Mouse (Mus musculus): ENCODE results near the gene Rhox4f. TPM values are rescaled to one million over a fixed set of nuclear protein-coding genes. Genes with fewer than 3 reads are reported as not detected.
"Not testable (repeated sequence)": the region's sequence is repeated elsewhere in the genome, so short reads cannot be mapped to it uniquely, and the experiment has no call there.

Rhox4f gene
- total RNA-seq (2021) = not detected
- long read RNA-seq, experiment 1 = 0 reads
- long read RNA-seq, experiment 2 = 0 reads

GRCm38 (mm10) chrX:37607604-37608003, at the start of gene Rhox4f:
Gene Rhox4f, minus strand, starts transcription at chrX:37607704.
- intact Hi-C loops (cut with DNase I; ENCODE audit: low total_unique reads); DNase-seq: not testable (repeated sequence)

- intact Hi-C loops (cut with DNase I; ENCODE audit: low total_unique reads); DNase-seq: not testable (repeated sequence)
Measured at GRCm38 (mm10) chrX:37651227-37651626, 43.7 kb upstream of the Rhox4f start, which contains the start of gene Rhox4g. Gene Rhox4g, minus strand, starts transcription at chrX:37651327.

GRCm38 (mm10) chrX:37643370-37643769, 35.9 kb upstream of the Rhox4f start, which contains the start of gene Rhox2g:
Gene Rhox2g, minus strand, starts transcription at chrX:37643470.
- DNase-seq; intact Hi-C loops (cut with DNase I; ENCODE audit: low total_unique reads): not testable (repeated sequence)

GRCm38 (mm10) chrX:37628512-37628911, 21.0 kb upstream of the Rhox4f start, which contains the start of gene Rhox3g:
Gene Rhox3g, minus strand, starts transcription at chrX:37628612.
- intact Hi-C loops (cut with DNase I; ENCODE audit: low total_unique reads); DNase-seq: not testable (repeated sequence)

GRCm38 (mm10) chrX:37580692-37581091, 26.8 kb downstream of the Rhox4f start, which contains the start of gene Rhox3f:
Gene Rhox3f, plus strand, starts transcription at chrX:37580992.
- intact Hi-C loops (cut with DNase I; ENCODE audit: low total_unique reads); DNase-seq: not testable (repeated sequence)

- DNase-seq; intact Hi-C loops (cut with DNase I; ENCODE audit: low total_unique reads): not testable (repeated sequence)
Measured at GRCm38 (mm10) chrX:37572638-37573037, 34.9 kb downstream of the Rhox4f start.

- DNase-seq; intact Hi-C loops (cut with DNase I; ENCODE audit: low total_unique reads): not testable (repeated sequence)
Measured at GRCm38 (mm10) chrX:37571105-37571504, 36.4 kb downstream of the Rhox4f start, which contains the start of gene Rhox2f. Gene Rhox2f, plus strand, starts transcription at chrX:37571405.

- intact Hi-C loops (cut with DNase I; ENCODE audit: low total_unique reads); DNase-seq: not testable (repeated sequence)
Measured at GRCm38 (mm10) chrX:37557112-37557511, 50.4 kb downstream of the Rhox4f start, which contains the start of gene Rhox4e. Gene Rhox4e, plus strand, starts transcription at chrX:37557412.

Other genes starting within 250 kb of the Rhox4f start
- gene Rhox3a2, start 227.7 kb downstream of the Rhox4f start, total RNA-seq (2021) = under 1 TPM in 1 of 2 experiments, not detected in 1; 0.35 TPM
- gene Rhox4a2, start 216.9 kb downstream of the Rhox4f start, total RNA-seq (2021) = not detected
- not detected for gene Rhox2b, start 195.6 kb downstream of the Rhox4f start, total RNA-seq (2021)
- not detected for gene Rhox4b, start 175.2 kb downstream of the Rhox4f start, total RNA-seq (2021)
- not detected for gene Rhox2c, start 154.0 kb downstream of the Rhox4f start, total RNA-seq (2021)
- not detected for gene Rhox3c, start 149.1 kb downstream of the Rhox4f start, total RNA-seq (2021)
- not detected for gene Rhox4c, start 127.4 kb downstream of the Rhox4f start, total RNA-seq (2021)
- not detected for gene Rhox2d, start 114.3 kb downstream of the Rhox4f start, total RNA-seq (2021)
- not detected for gene Rhox4d, start 93.3 kb downstream of the Rhox4f start, total RNA-seq (2021)
- not detected for gene Rhox2e, start 77.3 kb downstream of the Rhox4f start, total RNA-seq (2021)
- not detected for gene Rhox3e, start 65.7 kb downstream of the Rhox4f start, total RNA-seq (2021)
- not detected for gene Rhox4e, start 50.3 kb downstream of the Rhox4f start, total RNA-seq (2021)
- gene Rhox2f, start 36.3 kb downstream of the Rhox4f start, total RNA-seq (2021) = not detected
- not detected for gene Rhox3f, start 26.7 kb downstream of the Rhox4f start, total RNA-seq (2021)
- not detected for gene Rhox3g, start 20.9 kb upstream of the Rhox4f start, total RNA-seq (2021)
- gene Rhox2g, start 35.8 kb upstream of the Rhox4f start, total RNA-seq (2021) = not detected
- gene Rhox4g, start 43.6 kb upstream of the Rhox4f start, total RNA-seq (2021) = not detected
- not detected for gene Rhox3h, start 61.1 kb upstream of the Rhox4f start, total RNA-seq (2021)
- gene Rhox2h, start 65.6 kb upstream of the Rhox4f start, total RNA-seq (2021) = not detected
- gene Rhox5, start 197.1 kb upstream of the Rhox4f start, total RNA-seq (2021) = not detected
- not detected for gene Rhox6, start 219.2 kb upstream of the Rhox4f start, total RNA-seq (2021)
- gene Rhox7a, start 224.0 kb upstream of the Rhox4f start, total RNA-seq (2021) = not detected